Mouse (Mus musculus) kidney, postnatal 36 days (tissue): ENCODE measurements at regions not wholly inside any gene's neighbourhood (a gene's known extent, or its start where the extent isn't known, plus 50 kb on each side); places are given as distances from the start of the nearest gene placed in this dataset.
A peak's percentile ranks its signal among the peaks of the same experiment; 100 is the strongest.

Experiments used
- DNase-seq, 2 experiments: peaks; one replicate each; pipeline ENCODE4 v3.0.0; 2021 to 2022; ENCODE audit warnings: mixed read lengths in 2 of 2

- DNase-seq = no peak
Observed at GRCm38 (mm10) chr12:71370091-71370490, 60.4 kb downstream of the Dact1 start.

GRCm38 (mm10) chr12:71371948-71372347 lies 62.3 kb downstream of the Dact1 start:
- DNase-seq = no peak

- no peak for DNase-seq
Observed at GRCm38 (mm10) chr12:71373633-71374032, 63.9 kb downstream of the Dact1 start.

GRCm38 (mm10) chr12:71376446-71376845 lies 66.8 kb downstream of the Dact1 start:
- no peak for DNase-seq

- peak in 1 of 2 experiments; percentile 24 for DNase-seq
Observed at GRCm38 (mm10) chr12:71376966-71377365, 67.3 kb downstream of the Dact1 start.

GRCm38 (mm10) chr12:71379626-71380423 lies 70.1 kb downstream of the Dact1 start:
- DNase-seq = no peak

- no peak for DNase-seq
Observed at GRCm38 (mm10) chr12:71380424-71380761, 70.7 kb downstream of the Dact1 start.

GRCm38 (mm10) chr12:71386251-71386650 lies 76.6 kb downstream of the Dact1 start:
- DNase-seq = no peak

GRCm38 (mm10) chr12:71391481-71391880 lies 81.8 kb downstream of the Dact1 start:
- no peak for DNase-seq

- DNase-seq = no peak
Observed at GRCm38 (mm10) chr12:71393752-71394151, 84.1 kb downstream of the Dact1 start.

GRCm38 (mm10) chr12:71397456-71397855 lies 87.8 kb downstream of the Dact1 start:
- no peak for DNase-seq

GRCm38 (mm10) chr12:71398701-71399100 lies 89.0 kb downstream of the Dact1 start:
- DNase-seq = no peak

GRCm38 (mm10) chr12:71400201-71400600 lies 90.5 kb downstream of the Dact1 start:
- no peak for DNase-seq

GRCm38 (mm10) chr12:71401621-71402416 lies 92.1 kb downstream of the Dact1 start:
- DNase-seq = no peak

- DNase-seq = no peak
Observed at GRCm38 (mm10) chr12:71407294-71407693, 97.6 kb downstream of the Dact1 start.

- no peak for DNase-seq
Observed at GRCm38 (mm10) chr12:71408396-71409050, 98.8 kb downstream of the Dact1 start.

- no peak for DNase-seq
Observed at GRCm38 (mm10) chr12:71412331-71412730, 102.6 kb downstream of the Dact1 start.

- no peak for DNase-seq
Observed at GRCm38 (mm10) chr12:71416968-71417367, 107.3 kb downstream of the Dact1 start.

GRCm38 (mm10) chr12:71418186-71418585 lies 108.5 kb downstream of the Dact1 start:
- peak; percentile 15 to 44 for DNase-seq

- DNase-seq = no peak
Observed at GRCm38 (mm10) chr12:71419161-71419560, 109.5 kb downstream of the Dact1 start.

- no peak for DNase-seq
Observed at GRCm38 (mm10) chr12:71426023-71426719, 116.5 kb downstream of the Dact1 start.

GRCm38 (mm10) chr12:71427974-71428373 lies 118.3 kb downstream of the Dact1 start:
- no peak for DNase-seq
